Mouse (Mus musculus): Measurements from ENCODE around the gene Sec16a. TPM values are rescaled to one million over a fixed set of nuclear protein-coding genes. Genes with fewer than 3 reads are reported as not detected.
A peak's percentile ranks its signal among the peaks of the same experiment; 100 is the strongest.

Gene Sec16a
- polyA plus RNA-seq, 1 experiment = not detected

DNA sequence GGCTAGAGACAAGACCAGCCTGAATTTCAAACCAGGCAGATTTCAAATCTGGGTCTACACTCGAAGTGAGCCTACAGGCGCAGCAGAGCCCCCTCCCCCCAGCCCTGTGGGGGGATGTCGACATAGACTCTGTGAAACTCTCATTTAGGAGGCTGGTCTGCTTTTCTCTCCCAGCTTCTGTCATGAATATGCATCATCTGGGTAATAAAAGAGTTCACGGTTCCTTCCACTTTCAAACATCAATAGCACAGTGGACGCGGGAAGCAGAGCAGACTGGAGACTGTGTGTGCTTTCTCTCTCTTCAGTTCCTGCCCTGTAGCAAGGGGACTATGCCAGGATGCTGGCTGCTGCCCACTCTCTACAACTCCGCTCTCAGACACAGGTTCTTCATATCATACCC is 40.7 kb upstream of the Sec16a start:
- WGBS = 27% methylated on average over 7 of the region's 7 CpGs
- Histone ChIP-seq H3K27ac (ENCODE audit: insufficient read depth, low read depth, low read length) (peak overlapping the region; percentile 33; the same call in 1 of the 2 replicates), H3K4me1 (ENCODE audit: control insufficient read depth, insufficient read depth, low read length) (peaks cover 62% of the 10 kb centered on the region), H3K4me3 (ENCODE audit: insufficient read depth, low read depth, low read length) (no peak overlapping the region)
- TF ChIP-seq POLR2A (IDR thresholded peaks at IDR 0.05; ENCODE audit: insufficient read depth, low read depth, low read length) (no peak), CTCF (IDR thresholded peaks at IDR 0.05; ENCODE audit: insufficient read depth, low read depth, low read length) (no peak)

DNA sequence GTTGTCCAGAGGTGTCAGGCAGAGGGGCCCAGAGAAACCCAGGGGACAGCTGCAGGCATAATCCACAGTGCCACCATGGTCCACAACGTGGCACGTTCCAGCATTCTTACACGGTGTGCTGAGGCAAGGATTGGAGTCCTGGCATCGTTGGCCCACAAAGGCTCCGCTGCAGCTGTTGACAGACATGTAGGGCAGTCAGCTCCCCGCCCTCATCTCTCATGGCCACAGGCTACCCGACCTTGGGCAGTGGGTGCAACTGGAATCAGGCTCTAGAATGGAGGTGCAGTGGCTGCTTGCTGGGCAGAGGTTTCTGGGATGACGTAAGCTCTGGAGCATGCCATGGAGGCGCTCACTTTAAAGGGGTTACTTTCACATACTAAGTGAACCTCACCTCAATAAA is 40.3 kb upstream of the Sec16a start:
- peaks cover 58% of the 10 kb centered on the region for H3K4me1 ChIP-seq (ENCODE audit: control insufficient read depth, insufficient read depth, low read length)
- peak overlapping the region; percentile 39 for H3K27ac ChIP-seq (ENCODE audit: insufficient read depth, low read depth, low read length)
- 37% methylated on average over 9 of the region's 9 CpGs for WGBS
- TF ChIP-seq CTCF (IDR thresholded peaks at IDR 0.05; ENCODE audit: insufficient read depth, low read depth, low read length) (no peak), POLR2A (IDR thresholded peaks at IDR 0.05; ENCODE audit: insufficient read depth, low read depth, low read length) (no peak)
- H3K4me3 ChIP-seq (ENCODE audit: insufficient read depth, low read depth, low read length) = no peak overlapping the region

DNA sequence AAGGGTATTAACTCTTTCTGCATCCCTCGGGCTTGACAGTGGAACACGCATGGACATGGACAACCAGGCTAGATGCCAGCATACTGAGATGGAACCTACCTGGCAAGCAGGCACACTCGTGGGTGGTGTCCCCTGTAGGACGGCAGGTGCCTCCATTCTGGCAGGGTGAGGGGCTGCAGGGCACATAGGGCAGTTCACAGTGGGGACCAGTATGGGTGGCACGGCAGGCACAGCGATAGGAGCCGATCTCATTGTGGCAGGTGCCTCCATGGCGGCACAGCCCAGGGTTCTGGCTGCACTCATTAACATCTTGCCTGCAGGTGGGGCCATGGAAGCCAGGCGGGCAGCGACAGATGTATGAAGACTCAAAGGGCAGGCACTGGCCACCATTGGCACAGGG is 39.2 kb upstream of the Sec16a start:
- Histone ChIP-seq H3K4me3 (ENCODE audit: insufficient read depth, low read depth, low read length) (no peak overlapping the region), H3K27ac (ENCODE audit: insufficient read depth, low read depth, low read length) (no peak overlapping the region), H3K4me1 (ENCODE audit: control insufficient read depth, insufficient read depth, low read length) (peaks cover 50% of the 10 kb centered on the region)
- 78% methylated on average over 10 of the region's 10 CpGs for WGBS
- no peak for TF ChIP-seq CTCF (IDR thresholded peaks at IDR 0.05; ENCODE audit: insufficient read depth, low read depth, low read length)

DNA sequence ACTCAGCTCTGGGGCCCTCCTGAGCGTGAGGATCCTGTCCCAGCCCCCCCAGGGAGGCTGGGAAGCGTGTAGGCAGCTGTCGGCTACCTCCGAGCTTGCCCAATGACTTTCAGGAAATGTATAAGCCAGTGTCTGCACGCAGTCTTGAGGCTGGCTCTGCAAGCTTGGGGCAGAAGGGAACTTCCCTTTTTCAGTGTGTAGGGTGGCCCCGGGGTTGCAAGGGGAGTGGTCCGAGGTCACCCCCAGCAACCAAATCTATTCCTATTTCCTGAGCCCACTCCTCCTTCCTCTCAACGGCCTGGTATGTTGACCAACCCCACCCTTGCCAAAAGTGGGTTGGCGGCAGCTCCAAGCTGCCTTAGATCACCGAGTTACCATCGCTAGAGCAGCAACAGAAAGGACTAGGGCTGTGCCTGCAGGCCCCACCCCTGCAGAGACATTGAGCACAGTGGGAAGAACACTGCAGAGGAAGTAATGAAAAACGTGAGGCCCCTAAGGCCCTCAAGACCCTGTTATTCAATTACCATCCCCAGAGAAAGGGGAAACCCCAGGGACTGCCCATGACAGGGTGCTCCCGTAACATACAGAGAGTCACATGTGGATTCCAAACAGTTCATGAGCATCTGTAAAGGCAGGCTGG is 38.3 kb upstream of the Sec16a start:
- TF ChIP-seq POLR2A (IDR thresholded peaks at IDR 0.05; ENCODE audit: insufficient read depth, low read depth, low read length) (no peak), CTCF (IDR thresholded peaks at IDR 0.05; ENCODE audit: insufficient read depth, low read depth, low read length) (no peak)
- WGBS = 62% methylated on average over 13 of the region's 13 CpGs
- H3K27ac ChIP-seq (ENCODE audit: insufficient read depth, low read depth, low read length) = no peak overlapping the region
- no peak overlapping the region for H3K4me3 ChIP-seq (ENCODE audit: insufficient read depth, low read depth, low read length)
- peaks cover 50% of the 10 kb centered on the region for H3K4me1 ChIP-seq (ENCODE audit: control insufficient read depth, insufficient read depth, low read length)

DNA sequence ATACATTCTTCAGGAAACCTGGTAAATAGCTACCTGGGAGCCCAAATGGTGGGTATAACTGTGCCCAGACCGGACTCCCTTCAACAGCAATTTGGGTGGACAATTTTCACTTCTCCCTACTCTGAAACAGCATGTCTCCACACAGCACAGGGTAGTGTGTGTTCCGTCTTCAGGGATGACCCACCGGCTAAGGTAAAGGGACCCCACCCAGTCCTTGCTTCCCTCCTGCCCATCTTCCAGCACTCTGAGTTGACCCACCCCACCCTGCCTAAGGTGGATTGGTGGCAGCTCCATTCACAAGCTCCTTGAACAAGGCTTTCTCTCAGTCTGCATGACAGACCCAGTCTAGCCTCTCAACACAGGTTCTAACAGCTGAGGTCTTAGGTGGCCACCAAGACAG is 37.8 kb upstream of the Sec16a start:
- WGBS = 81% methylated on average over 3 of the region's 3 CpGs
- H3K4me3 ChIP-seq (ENCODE audit: insufficient read depth, low read depth, low read length) = no peak overlapping the region
- TF ChIP-seq POLR2A (IDR thresholded peaks at IDR 0.05; ENCODE audit: insufficient read depth, low read depth, low read length) = no peak
- no peak for TF ChIP-seq CTCF (IDR thresholded peaks at IDR 0.05; ENCODE audit: insufficient read depth, low read depth, low read length)
- H3K4me1 ChIP-seq (ENCODE audit: control insufficient read depth, insufficient read depth, low read length) = peaks cover 44% of the 10 kb centered on the region
- no peak overlapping the region for H3K27ac ChIP-seq (ENCODE audit: insufficient read depth, low read depth, low read length)

DNA sequence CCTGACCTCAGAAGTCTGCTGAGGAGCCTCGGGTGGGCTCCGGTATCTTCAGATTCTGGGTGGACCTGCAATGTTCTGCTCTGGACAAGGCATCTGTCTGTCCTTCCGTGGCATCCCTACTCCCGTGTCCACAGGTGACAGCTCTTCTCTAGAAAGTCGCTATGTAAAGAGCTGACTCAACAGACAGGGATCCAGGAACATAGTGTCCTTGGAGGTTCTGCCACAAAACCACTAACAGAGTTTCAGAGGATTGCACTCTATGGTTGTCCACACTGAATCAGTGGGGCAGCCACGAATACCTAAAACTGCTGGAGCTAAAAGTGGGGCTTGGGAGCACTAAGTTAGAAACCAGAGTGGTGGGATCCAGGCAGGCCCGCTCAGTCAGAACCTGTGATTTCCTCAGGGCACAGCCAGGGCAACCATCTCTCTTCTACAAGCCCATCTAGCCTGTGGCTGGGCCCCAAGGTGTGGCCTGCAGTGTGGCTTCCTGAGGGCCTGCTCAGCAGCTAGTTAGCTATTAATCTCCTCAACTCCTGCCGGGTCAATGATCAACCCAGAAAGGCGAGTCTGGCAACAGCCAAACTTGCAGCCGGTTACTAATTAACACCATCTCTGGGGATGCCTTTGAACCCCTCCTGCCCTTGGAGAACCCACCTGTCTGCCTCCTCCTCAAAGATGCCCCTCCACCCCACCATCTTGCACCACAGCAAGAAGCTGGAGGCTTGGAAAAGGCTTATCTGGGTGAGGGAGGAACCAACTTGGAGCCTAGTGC is 36.9 kb upstream of the Sec16a start:
- Histone ChIP-seq H3K27ac (ENCODE audit: insufficient read depth, low read depth, low read length) (no peak overlapping the region), H3K4me1 (ENCODE audit: control insufficient read depth, insufficient read depth, low read length) (peaks cover 36% of the 10 kb centered on the region), H3K4me3 (ENCODE audit: insufficient read depth, low read depth, low read length) (no peak overlapping the region)
- TF ChIP-seq POLR2A (IDR thresholded peaks at IDR 0.05; ENCODE audit: insufficient read depth, low read depth, low read length) (no peak), CTCF (IDR thresholded peaks at IDR 0.05; ENCODE audit: insufficient read depth, low read depth, low read length) (no peak)
- WGBS = 77% methylated on average over 10 of the region's 10 CpGs

DNA sequence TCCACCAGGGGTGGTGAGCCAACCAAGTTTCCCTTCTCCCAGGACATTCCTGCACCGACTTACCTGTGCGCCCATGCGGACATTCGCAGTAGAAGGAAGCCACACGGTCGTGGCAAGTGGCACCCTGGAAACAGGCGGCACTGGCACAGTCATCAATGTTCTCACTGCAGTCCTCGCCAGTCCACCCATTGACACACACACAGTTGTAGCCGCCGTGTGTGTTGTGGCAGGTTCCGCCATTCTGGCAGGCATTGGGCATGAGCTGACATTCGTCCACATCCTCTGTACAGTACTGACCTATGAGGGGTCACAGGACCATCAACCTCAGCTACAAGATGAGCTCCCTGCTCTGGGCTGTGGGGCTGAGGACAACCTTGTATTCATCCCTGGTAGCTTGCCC is 35.9 kb upstream of the Sec16a start:
- WGBS = 83% methylated on average over 12 of the region's 12 CpGs
- no peak overlapping the region for H3K4me3 ChIP-seq (ENCODE audit: insufficient read depth, low read depth, low read length)
- no peak overlapping the region for H3K27ac ChIP-seq (ENCODE audit: insufficient read depth, low read depth, low read length)
- peaks cover 26% of the 10 kb centered on the region for H3K4me1 ChIP-seq (ENCODE audit: control insufficient read depth, insufficient read depth, low read length)
- TF ChIP-seq CTCF (IDR thresholded peaks at IDR 0.05; ENCODE audit: insufficient read depth, low read depth, low read length) = no peak
- TF ChIP-seq POLR2A (IDR thresholded peaks at IDR 0.05; ENCODE audit: insufficient read depth, low read depth, low read length) = no peak

DNA sequence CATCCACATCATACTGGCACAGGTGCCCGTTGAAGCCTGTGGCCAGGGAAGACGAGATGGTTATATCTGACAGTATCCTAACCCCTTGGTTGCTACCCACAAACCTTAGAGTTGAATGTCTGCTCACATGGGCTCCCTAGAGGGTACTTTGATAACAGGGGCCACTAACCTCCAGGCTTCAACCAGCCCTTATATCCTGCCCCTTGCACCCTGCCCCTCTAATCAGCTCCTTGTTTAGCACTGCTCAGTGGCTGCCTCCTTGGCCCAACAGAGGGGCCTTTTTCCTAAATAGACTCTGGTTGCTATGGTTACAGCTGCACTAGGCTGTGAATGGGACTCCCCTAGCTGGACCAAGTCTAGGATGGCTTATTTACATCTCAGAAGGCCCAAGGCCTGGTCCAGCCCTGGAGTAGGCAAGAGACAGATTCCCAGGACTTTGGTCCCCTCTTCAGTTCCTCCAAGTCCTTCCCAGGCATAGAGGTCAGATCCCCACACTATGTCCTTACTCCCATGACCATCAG is 33.7 kb upstream of the Sec16a start:
- 51% methylated on average over 2 of the region's 2 CpGs for WGBS
- Histone ChIP-seq H3K27ac (ENCODE audit: insufficient read depth, low read depth, low read length) (no peak overlapping the region), H3K4me1 (ENCODE audit: control insufficient read depth, insufficient read depth, low read length) (peaks cover 13% of the 10 kb centered on the region), H3K4me3 (ENCODE audit: insufficient read depth, low read depth, low read length) (no peak overlapping the region)
- no peak for TF ChIP-seq CTCF (IDR thresholded peaks at IDR 0.05; ENCODE audit: insufficient read depth, low read depth, low read length)
- TF ChIP-seq POLR2A (IDR thresholded peaks at IDR 0.05; ENCODE audit: insufficient read depth, low read depth, low read length) = no peak

DNA sequence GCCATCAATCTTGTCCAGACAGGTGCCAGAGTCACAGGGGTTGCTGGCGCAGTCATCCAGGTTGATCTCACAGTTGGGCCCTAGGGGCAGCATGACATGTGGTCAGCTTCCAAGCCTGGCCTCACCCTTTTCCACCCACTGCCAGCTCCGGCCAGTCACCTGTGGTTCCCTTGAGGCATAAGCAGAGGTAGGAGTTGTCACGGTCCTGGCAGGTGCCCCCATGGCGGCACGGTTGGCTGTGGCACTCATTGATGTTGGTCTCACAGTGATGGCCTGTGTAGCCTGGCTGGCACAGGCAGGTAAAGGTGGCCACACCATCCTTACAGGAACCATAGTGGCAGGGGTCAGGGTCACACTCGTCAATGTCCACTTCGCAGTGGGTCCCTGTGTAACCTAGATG is 32.9 kb upstream of the Sec16a start:
- 92% methylated on average over 7 of the region's 7 CpGs for WGBS
- Histone ChIP-seq H3K4me1 (ENCODE audit: control insufficient read depth, insufficient read depth, low read length) (peaks cover 10% of the 10 kb centered on the region), H3K4me3 (ENCODE audit: insufficient read depth, low read depth, low read length) (no peak overlapping the region), H3K27ac (ENCODE audit: insufficient read depth, low read depth, low read length) (no peak overlapping the region)
- TF ChIP-seq CTCF (IDR thresholded peaks at IDR 0.05; ENCODE audit: insufficient read depth, low read depth, low read length) (no peak), POLR2A (IDR thresholded peaks at IDR 0.05; ENCODE audit: insufficient read depth, low read depth, low read length) (no peak)
